Mouse (Mus musculus): ENCODE data around the gene Disc1. TPM values are rescaled to one million over a fixed set of nuclear protein-coding genes. Genes with fewer than 3 reads are reported as not detected.
A peak's percentile ranks its signal among the peaks of the same experiment; 100 is the strongest.

The Disc1 gene
- polyA plus RNA-seq, 1 experiment = 0.28 TPM

DNA sequence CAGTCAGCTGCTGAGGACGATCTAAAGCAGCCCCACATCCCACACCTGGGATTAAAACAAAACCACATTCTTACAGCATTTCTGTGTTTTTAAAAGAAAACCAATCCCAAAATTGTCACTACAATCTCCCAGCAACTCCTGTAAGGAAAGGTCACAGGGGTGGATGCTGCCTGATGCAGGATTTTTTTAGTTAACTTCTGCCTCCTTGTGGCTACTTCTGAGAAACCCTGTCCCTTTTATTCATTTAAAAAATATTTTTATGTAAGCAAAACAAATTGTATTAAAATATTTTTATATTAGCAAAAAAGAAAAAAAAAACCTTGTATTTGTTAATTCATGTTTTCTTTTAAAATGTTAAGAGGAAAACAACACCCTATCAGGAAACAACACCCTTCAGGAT is 8.2 kb upstream of the Disc1 start:
- no peak overlapping the region for H3K27ac ChIP-seq (ENCODE audit: insufficient read depth, low read depth, low read length)
- TF ChIP-seq POLR2A (IDR thresholded peaks at IDR 0.05; ENCODE audit: low read depth, low read length) = no peak
- no peak for TF ChIP-seq CTCF (IDR thresholded peaks at IDR 0.05; ENCODE audit: extremely low read depth, insufficient read length, insufficient replicate concordance, low read depth, low read length)

GRCm38 (mm10) chr8:125049051-125049750 is 4.8 kb upstream of the Disc1 start:
- 64% methylated on average over 5 of the region's 5 CpGs for WGBS
- Histone ChIP-seq H3K27ac (ENCODE audit: insufficient read depth, low read depth, low read length) (no peak overlapping the region), H3K4me1 (ENCODE audit: control insufficient read depth, insufficient read depth, insufficient read length, low read length) (no peaks in the 10 kb centered on the region), H3K4me3 (ENCODE audit: low read depth, low read length) (no peak overlapping the region), H3K27me3 (ENCODE audit: control insufficient read depth, insufficient read depth, low read length) (peaks cover 4% of the 10 kb centered on the region), H3K36me3 (ENCODE audit: control insufficient read depth, insufficient read depth, low read length) (no peaks in the 10 kb centered on the region)
- TF ChIP-seq CTCF (IDR thresholded peaks at IDR 0.05; ENCODE audit: extremely low read depth, insufficient read length, insufficient replicate concordance, low read depth, low read length) = no peak
- no peak for TF ChIP-seq POLR2A (IDR thresholded peaks at IDR 0.05; ENCODE audit: low read depth, low read length)

More for the DNA sequence above, 8.2 kb upstream of the Disc1 start:
- Histone ChIP-seq H3K4me1 (ENCODE audit: control insufficient read depth, insufficient read depth, insufficient read length, low read length) (no peaks in the 10 kb centered on the region), H3K27me3 (ENCODE audit: control insufficient read depth, insufficient read depth, low read length) (no peaks in the 10 kb centered on the region), H3K4me3 (ENCODE audit: low read depth, low read length) (no peak overlapping the region), H3K36me3 (ENCODE audit: control insufficient read depth, insufficient read depth, low read length) (no peaks in the 10 kb centered on the region)
- WGBS = 94% methylated on average over 1 of the region's 1 CpGs

DNA sequence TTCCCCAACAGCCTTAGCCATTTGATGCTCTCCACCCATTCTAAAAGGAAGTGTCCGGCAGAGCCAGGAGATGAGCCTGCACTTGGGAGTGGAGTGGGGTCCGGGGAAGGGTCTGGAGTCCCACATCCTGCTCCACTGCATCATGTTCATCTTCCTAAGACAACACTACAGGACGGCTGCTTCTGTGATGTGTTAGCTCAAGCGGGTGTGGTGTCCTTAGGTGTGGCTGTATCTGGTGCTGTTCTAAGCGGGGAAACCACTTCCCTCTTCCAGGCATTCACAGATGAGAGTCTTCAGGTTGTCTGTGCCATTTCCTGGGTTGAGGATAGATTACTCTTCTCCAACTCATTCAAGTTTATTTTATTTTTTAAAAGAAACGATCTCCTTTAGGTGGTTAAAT is 4.2 kb upstream of the Disc1 start:
- no peak for TF ChIP-seq POLR2A (IDR thresholded peaks at IDR 0.05; ENCODE audit: low read depth, low read length)
- H3K27ac ChIP-seq (ENCODE audit: insufficient read depth, low read depth, low read length) = no peak overlapping the region
- WGBS = 48% methylated on average over 6 of the region's 6 CpGs

GRCm38 (mm10) chr8:125052026-125052425 is 2.0 kb upstream of the Disc1 start:
- no peaks in the 10 kb centered on the region for H3K36me3 ChIP-seq (ENCODE audit: control insufficient read depth, insufficient read depth, low read length)
- peaks cover 8% of the 10 kb centered on the region for H3K27me3 ChIP-seq (ENCODE audit: control insufficient read depth, insufficient read depth, low read length)
- no peaks in the 10 kb centered on the region for H3K4me1 ChIP-seq (ENCODE audit: control insufficient read depth, insufficient read depth, insufficient read length, low read length)
- H3K4me3 ChIP-seq (ENCODE audit: low read depth, low read length) = no peak overlapping the region
- WGBS = 60% methylated on average over 2 of the region's 2 CpGs
- peak; percentile 77; the same call in 1 of the 2 replicates for TF ChIP-seq CTCF (IDR thresholded peaks at IDR 0.05; ENCODE audit: extremely low read depth, insufficient read length, insufficient replicate concordance, low read depth, low read length)
- no peak for TF ChIP-seq POLR2A (IDR thresholded peaks at IDR 0.05; ENCODE audit: low read depth, low read length)
- H3K27ac ChIP-seq (ENCODE audit: insufficient read depth, low read depth, low read length) = no peak overlapping the region

More for the DNA sequence above, 4.2 kb upstream of the Disc1 start:
- Histone ChIP-seq H3K4me3 (ENCODE audit: low read depth, low read length) (no peak overlapping the region), H3K27me3 (ENCODE audit: control insufficient read depth, insufficient read depth, low read length) (peaks cover 8% of the 10 kb centered on the region), H3K4me1 (ENCODE audit: control insufficient read depth, insufficient read depth, insufficient read length, low read length) (no peaks in the 10 kb centered on the region), H3K36me3 (ENCODE audit: control insufficient read depth, insufficient read depth, low read length) (no peaks in the 10 kb centered on the region)

- WGBS = under 1% methylated on average over 38 of the region's 38 CpGs
Measured at GRCm38 (mm10) chr8:125054436-125054810, 428 bp downstream of the Disc1 start.

DNA sequence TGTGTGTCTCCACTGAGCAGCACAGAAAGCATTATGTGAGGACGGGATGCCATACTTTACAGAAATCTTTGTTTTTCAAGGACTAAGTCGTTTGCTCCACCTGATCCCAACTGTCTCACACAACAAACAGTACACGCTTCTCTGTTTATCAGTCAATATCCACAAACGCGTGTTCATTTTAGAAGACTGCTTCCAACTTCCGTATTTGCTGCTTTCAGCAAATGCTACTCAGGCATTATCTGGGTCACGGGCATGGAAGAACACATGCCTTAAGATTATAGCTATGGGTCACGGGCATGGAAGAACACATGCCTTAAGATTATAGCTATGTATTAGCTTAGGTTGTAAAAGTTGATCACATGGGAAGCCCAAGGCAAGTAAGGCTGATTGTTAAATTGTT is 6.9 kb downstream of the Disc1 start:
- H3K4me1 ChIP-seq (ENCODE audit: control insufficient read depth, insufficient read depth, insufficient read length, low read length) = no peaks in the 10 kb centered on the region
- TF ChIP-seq CTCF (IDR thresholded peaks at IDR 0.05; ENCODE audit: extremely low read depth, insufficient read length, insufficient replicate concordance, low read depth, low read length) = no peak
- no peak for TF ChIP-seq POLR2A (IDR thresholded peaks at IDR 0.05; ENCODE audit: low read depth, low read length)
- H3K27ac ChIP-seq (ENCODE audit: insufficient read depth, low read depth, low read length) = no peak overlapping the region
- no peak overlapping the region for H3K4me3 ChIP-seq (ENCODE audit: low read depth, low read length)
- no peaks in the 10 kb centered on the region for H3K27me3 ChIP-seq (ENCODE audit: control insufficient read depth, insufficient read depth, low read length)
- H3K36me3 ChIP-seq (ENCODE audit: control insufficient read depth, insufficient read depth, low read length) = no peaks in the 10 kb centered on the region
- WGBS = 56% methylated on average over 8 of the region's 8 CpGs

More at GRCm38 (mm10) chr8:125054436-125054810, 428 bp downstream of the Disc1 start:
- Histone ChIP-seq H3K36me3 (ENCODE audit: control insufficient read depth, insufficient read depth, low read length) (no peaks in the 10 kb centered on the region), H3K27ac (ENCODE audit: insufficient read depth, low read depth, low read length) (peak overlapping the region; percentile 9; the same call in 1 of the 2 replicates), H3K4me1 (ENCODE audit: control insufficient read depth, insufficient read depth, insufficient read length, low read length) (no peaks in the 10 kb centered on the region), H3K4me3 (ENCODE audit: low read depth, low read length) (peak overlapping the region; percentile 67), H3K27me3 (ENCODE audit: control insufficient read depth, insufficient read depth, low read length) (peaks cover 8% of the 10 kb centered on the region)
- TF ChIP-seq CTCF (IDR thresholded peaks at IDR 0.05; ENCODE audit: extremely low read depth, insufficient read length, insufficient replicate concordance, low read depth, low read length) = no peak
- no peak for TF ChIP-seq POLR2A (IDR thresholded peaks at IDR 0.05; ENCODE audit: low read depth, low read length)

DNA sequence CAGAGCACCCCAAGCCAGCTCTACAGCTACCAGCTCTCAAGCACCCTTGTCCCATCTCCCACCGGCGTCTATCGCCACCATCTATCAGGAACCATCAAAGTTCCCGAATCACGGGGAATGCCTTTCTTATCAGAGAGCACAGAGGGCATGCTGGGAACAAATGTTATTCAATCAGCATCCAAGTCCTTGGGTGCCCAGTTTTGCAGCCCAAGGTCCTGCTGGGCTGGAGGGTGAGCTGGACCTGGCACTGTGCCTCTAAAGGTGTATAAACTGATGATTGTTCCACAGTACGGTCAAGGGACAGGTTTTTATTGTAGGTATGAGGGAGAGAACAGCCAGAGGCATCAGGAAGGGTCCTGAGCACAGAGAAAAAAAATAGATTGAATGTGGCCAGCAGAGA is 11.6 kb downstream of the Disc1 start:
- TF ChIP-seq CTCF (IDR thresholded peaks at IDR 0.05; ENCODE audit: extremely low read depth, insufficient read length, insufficient replicate concordance, low read depth, low read length) (no peak), POLR2A (IDR thresholded peaks at IDR 0.05; ENCODE audit: low read depth, low read length) (no peak)
- WGBS = 51% methylated on average over 6 of the region's 6 CpGs
- H3K36me3 ChIP-seq (ENCODE audit: control insufficient read depth, insufficient read depth, low read length) = no peaks in the 10 kb centered on the region
- H3K4me1 ChIP-seq (ENCODE audit: control insufficient read depth, insufficient read depth, insufficient read length, low read length) = peaks cover 7% of the 10 kb centered on the region; the same call in 1 of the 2 replicates
- H3K4me3 ChIP-seq (ENCODE audit: low read depth, low read length) = no peak overlapping the region
- no peak overlapping the region for H3K27ac ChIP-seq (ENCODE audit: insufficient read depth, low read depth, low read length)
- no peaks in the 10 kb centered on the region for H3K27me3 ChIP-seq (ENCODE audit: control insufficient read depth, insufficient read depth, low read length)

Data from small intestine, adult 2 months (tissue).